Mouse (Mus musculus) liver, embryonic 12.5 days (tissue): ENCODE data around the gene Cd274. TPM values are rescaled to one million over a fixed set of nuclear protein-coding genes. Genes with fewer than 3 reads are reported as not detected.

Experiments
- ATAC-seq: fragments of 200-750 bp; cut with Nextera tagmentation; 2 replicates; pipeline ENCODE4 v1.8.0; 2017; ENCODE audit warnings: moderate number of reproducible peaks, mild to moderate bottlenecking, moderate library complexity
- H3K27ac ChIP-seq: fragments of 300-500 bp; sonication (generic); 2 replicates; pipeline ENCODE4 v1.5.1; 2016; ENCODE audit warnings: mild to moderate bottlenecking
- H3K27me3 ChIP-seq: fragments of 300-500 bp; sonication (generic); replicated peaks from 2 replicates; pipeline ENCODE4 v1.6.1; 2016; ENCODE audit warnings: mild to moderate bottlenecking, moderate library complexity
- H3K36me3 ChIP-seq: fragments of 300-500 bp; sonication (generic); 2 replicates; pipeline ENCODE4 v1.6.1; 2016; ENCODE audit warnings: mild to moderate bottlenecking, moderate library complexity
- H3K4me1 ChIP-seq: fragments of 300-500 bp; sonication (generic); 2 replicates; pipeline ENCODE4 v1.6.1; 2016
- H3K4me2 ChIP-seq: fragments of 300-500 bp; sonication (generic); 2 replicates; pipeline ENCODE4 v1.6.1; 2016; ENCODE audit warnings: mild to moderate bottlenecking, moderate library complexity
- H3K4me3 ChIP-seq: fragments of 300-500 bp; sonication (generic); 2 replicates; pipeline ENCODE4 v1.5.1; 2016; ENCODE audit warnings: mild to moderate bottlenecking, moderate library complexity
- H3K9ac ChIP-seq: fragments of 300-500 bp; sonication (generic); 2 replicates; pipeline ENCODE4 v1.6.1; 2016; ENCODE audit warnings: mild to moderate bottlenecking, moderate library complexity
- H3K9me3 ChIP-seq: fragments of 300-500 bp; sonication (generic); replicated peaks from 2 replicates; pipeline ENCODE4 v1.6.1; 2016; ENCODE audit warnings: mild to moderate bottlenecking, moderate library complexity
- WGBS: fragments of 180-500 bp; shearing (Covaris S2); methylation state at CpG from one replicate; pipeline ENCODE4 v1.1.7; 2016; ENCODE audit not compliant: insufficient replicate concordance; 5-methylcytosine and 5-hydroxymethylcytosine counted together
- polyA plus RNA-seq: library from polyadenylated mRNA; unstranded; fragments of >200 nt; fragmentation: Nextera tagmentation; extraction: Ambion mirVana; gene quantifications from 2 replicates; pipeline ENCODE4 v1.2.1, GENCODE M21; 2016

Cd274 gene
- 0.35 and 0.69 TPM in 2 replicates for polyA plus RNA-seq

DNA sequence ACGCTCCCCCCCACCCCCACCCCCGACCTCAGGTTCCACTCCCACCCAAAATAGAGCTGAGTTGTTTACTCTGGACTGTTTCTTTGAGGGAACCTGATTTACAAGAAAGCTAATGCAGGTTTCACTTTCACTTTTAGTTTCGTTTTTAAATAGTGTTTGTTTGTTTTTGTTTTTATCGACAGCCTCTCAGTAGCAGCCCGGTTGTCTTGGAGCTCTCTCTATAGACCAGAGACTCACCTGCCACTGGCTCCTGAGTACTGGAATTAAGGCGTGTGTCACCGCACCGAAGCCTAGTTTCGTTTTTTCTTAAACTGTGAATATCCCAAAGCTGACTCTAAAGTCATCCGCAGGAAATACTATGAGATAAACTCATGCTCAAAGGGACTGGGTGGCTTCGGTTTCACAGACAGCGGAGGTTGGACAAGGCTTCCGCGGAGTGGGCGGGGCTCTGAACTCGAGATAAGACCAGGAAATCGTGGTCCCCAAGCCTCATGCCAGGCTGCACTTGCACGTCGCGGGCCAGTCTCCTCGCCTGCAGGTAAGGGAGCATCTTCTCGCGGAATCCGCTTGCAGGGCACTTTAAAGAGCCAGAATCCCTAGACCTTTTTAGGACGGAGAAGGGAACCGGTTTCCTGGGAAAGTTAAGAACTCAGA is at the start of gene Cd274, which contains the start of gene Plgrkt:
TSS of gene Cd274 (plus strand) at position 487 of the 654 bp plus-strand sequence.
TSS of gene Plgrkt (minus strand) at position 422 of the 654 bp plus-strand sequence.
- peak within 1 kb of the TSS; percentile 81 for H3K27ac ChIP-seq
- H3K9me3 ChIP-seq = no peaks in the 10 kb centered on the region
- no peaks in the 10 kb centered on the region for H3K36me3 ChIP-seq
- H3K4me3 ChIP-seq = peak within 1 kb of the TSS; percentile 70
- WGBS = 2% methylated on average over 26 of the region's 26 CpGs
- H3K4me1 ChIP-seq = peaks cover 50% of the 10 kb centered on the region
- H3K27me3 ChIP-seq = no peaks in the 10 kb centered on the region
- peak within 1 kb of the TSS; percentile 74 for H3K9ac ChIP-seq
- H3K4me2 ChIP-seq = peak within 1 kb of the TSS; percentile 95
- peak; percentile 92 for ATAC-seq

DNA sequence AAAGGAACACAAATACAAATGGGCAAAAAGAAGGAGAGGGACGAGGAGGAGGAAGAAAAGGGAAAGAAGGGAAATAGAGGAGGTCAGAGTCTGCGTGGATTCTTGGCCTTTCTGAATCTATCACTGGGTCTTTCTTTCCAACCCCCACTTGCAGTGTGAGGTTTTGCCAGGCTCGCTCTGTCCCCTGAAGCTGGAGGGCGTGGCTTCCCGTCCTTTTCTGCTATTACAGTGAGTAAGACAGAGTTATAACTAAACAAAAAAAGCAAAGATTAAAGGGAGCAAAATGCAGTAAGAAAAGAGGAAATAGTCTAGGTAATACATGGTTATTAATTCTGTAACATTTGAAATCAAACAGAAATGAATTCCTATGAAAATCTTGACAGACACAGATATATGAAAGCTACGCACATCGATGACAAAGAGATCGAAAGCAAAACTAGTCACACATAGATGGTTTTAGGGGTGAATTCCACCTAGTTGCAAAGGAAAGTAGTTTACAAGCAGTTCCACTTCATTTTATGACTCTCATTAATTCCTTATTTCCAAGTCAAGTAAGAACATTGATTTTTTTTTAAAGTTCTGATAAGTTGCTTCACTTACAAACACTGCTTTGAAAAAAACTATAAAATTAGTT is 43.7 kb upstream of the Cd274 start:
- Histone ChIP-seq H3K9ac (no peak overlapping the region), H3K4me2 (no peak overlapping the region), H3K27ac (no peak overlapping the region), H3K9me3 (no peaks in the 10 kb centered on the region), H3K27me3 (peaks cover 9% of the 10 kb centered on the region), H3K36me3 (no peaks in the 10 kb centered on the region), H3K4me1 (peaks cover 19% of the 10 kb centered on the region), H3K4me3 (no peak overlapping the region)
- 57% methylated on average over 8 of the region's 8 CpGs for WGBS
- ATAC-seq = no peak

DNA sequence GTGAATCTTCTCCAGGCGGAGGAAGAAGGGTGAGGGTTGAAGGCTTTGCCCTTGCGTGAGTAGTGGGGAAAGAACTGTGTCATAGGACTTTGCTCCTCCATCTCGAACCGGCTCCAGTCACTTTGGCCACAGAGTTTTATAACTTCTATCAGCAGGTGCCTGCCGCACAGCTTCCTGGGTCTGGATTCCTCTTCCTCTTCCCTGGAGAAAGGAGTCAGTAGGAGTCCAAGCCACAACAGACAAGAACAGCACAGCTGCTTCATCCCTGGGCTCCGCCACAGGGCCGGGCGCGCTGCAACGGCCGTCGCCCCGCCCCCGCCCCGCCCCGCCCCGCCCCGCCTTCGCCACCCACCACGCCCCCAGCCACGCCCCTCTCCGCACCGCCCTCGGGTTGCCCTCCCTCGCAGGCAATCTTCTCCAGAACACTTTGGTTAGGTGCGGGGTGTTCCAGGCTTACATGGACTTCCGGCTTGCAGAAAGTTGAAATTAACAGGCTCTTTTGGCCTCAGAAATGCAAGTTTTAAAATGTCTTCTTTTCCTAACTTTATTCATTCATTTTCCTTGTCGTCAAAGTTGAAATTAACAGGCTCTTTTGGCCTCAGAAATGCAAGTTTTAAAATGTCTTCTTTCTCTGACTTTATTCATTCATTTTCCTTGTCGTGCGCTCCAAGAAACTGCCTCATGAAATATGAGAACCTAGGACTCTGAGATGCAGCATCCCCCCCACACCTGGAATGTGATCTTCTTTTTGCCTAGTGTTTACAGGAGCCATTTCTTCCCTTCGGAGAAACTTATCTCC is 42.0 kb upstream of the Cd274 start, which contains the start of gene Insl6:
TSS of gene Insl6 (minus strand) at position 304 of the 799 bp plus-strand sequence.
- Histone ChIP-seq H3K4me1 (peaks cover 19% of the 10 kb centered on the region), H3K36me3 (no peaks in the 10 kb centered on the region), H3K27me3 (peaks cover 9% of the 10 kb centered on the region), H3K4me3 (peak within 1 kb of the TSS; percentile 43), H3K4me2 (peak within 1 kb of the TSS; percentile 70), H3K9me3 (no peaks in the 10 kb centered on the region), H3K9ac (peak within 1 kb of the TSS; percentile 45), H3K27ac (no peak within 1 kb of the TSS; the same call in 1 of the 2 replicates)
- peak; percentile 97 for ATAC-seq
- WGBS = 3% methylated on average over 31 of the region's 31 CpGs

DNA sequence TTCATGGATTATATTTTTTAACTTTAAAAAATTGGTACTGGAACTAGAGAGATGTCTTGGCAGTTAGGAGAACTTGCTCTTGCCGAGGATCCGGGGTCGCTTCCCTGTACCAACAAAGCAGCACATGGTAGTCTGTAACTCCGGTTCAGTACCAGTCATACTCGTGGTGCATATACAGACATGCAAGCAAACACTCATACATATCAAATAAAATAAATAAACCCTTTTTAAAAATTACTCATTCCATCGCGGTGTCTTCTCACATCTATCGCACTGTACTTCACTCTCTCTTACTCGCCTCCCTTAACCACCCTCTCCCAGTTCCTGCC is 41.4 kb upstream of the Cd274 start:
- H3K9ac ChIP-seq = peak overlapping the region; percentile 32
- WGBS = 57% methylated on average over 9 of the region's 9 CpGs

DNA sequence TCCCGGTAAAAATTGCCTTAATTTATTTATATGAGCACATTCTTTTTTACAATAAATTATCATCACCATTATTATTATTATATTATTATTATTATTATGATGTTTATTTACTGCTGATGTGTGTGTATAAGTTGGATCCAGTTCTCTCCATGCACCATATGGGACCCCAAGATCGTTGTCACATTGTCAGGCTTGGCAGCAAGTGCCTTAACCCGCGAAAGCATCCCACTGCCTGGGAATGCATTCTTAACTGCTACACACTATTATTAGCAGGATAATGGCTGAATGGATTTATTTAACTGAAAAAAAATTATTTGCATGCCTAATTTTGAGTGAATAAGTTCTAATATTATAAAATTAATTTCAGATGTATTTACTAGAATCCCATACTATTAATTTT is 40.9 kb upstream of the Cd274 start:
- no peak overlapping the region for H3K4me3 ChIP-seq
- H3K4me2 ChIP-seq = no peak overlapping the region
- H3K36me3 ChIP-seq = no peaks in the 10 kb centered on the region
- WGBS = 81% methylated on average over 4 of the region's 4 CpGs
- ATAC-seq = no peak
- H3K9ac ChIP-seq = no peak overlapping the region
- H3K4me1 ChIP-seq = peaks cover 19% of the 10 kb centered on the region
- peaks cover 9% of the 10 kb centered on the region for H3K27me3 ChIP-seq
- H3K27ac ChIP-seq = no peak overlapping the region
- no peaks in the 10 kb centered on the region for H3K9me3 ChIP-seq

More for the DNA sequence above, 41.4 kb upstream of the Cd274 start:
- Histone ChIP-seq H3K27me3 (peaks cover 9% of the 10 kb centered on the region), H3K4me1 (peaks cover 19% of the 10 kb centered on the region), H3K27ac (no peak overlapping the region; the same call in 1 of the 2 replicates), H3K4me2 (peak overlapping the region; percentile 70), H3K9me3 (no peaks in the 10 kb centered on the region), H3K36me3 (no peaks in the 10 kb centered on the region), H3K4me3 (peak overlapping the region; percentile 43)
- no peak for ATAC-seq

DNA sequence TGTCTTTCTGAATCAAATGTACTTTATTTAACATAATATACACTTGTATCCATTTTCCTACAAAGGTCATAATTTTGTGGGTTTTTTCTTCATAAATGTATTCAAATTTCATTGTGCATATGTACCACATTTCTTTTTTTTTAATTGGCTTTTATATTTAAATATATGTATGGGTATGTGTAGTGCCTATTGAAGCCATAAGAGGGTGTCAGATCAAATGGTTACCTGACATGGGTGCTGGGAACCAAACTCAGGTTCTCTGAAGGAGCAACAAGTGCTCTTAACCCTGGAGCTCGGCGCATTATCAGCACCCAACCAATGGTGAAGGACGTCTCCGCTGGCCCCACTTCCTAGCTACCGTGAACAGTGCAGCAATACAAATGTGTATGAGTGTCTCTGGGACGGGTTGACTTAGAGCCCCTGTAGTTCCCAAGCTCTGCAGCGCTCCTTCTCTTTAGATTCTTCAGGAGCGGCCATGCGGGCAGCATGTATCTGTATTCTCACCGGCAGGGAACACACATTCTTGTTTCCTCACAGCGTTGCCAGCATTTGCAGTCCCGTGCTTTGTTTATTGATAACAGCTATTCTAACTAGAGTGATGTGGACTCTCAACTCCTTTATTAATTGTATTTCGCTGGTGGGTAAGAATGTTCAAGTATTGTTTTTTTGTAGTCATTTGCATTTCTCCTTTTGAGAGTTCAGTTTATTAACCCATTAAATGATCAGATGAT is 40.3 kb upstream of the Cd274 start:
- Histone ChIP-seq H3K36me3 (no peaks in the 10 kb centered on the region), H3K4me1 (peaks cover 19% of the 10 kb centered on the region), H3K9me3 (no peaks in the 10 kb centered on the region), H3K4me3 (no peak overlapping the region), H3K4me2 (no peak overlapping the region), H3K27me3 (peaks cover 13% of the 10 kb centered on the region), H3K27ac (no peak overlapping the region), H3K9ac (no peak overlapping the region)
- ATAC-seq = no peak
- 73% methylated on average over 13 of the region's 13 CpGs for WGBS

DNA sequence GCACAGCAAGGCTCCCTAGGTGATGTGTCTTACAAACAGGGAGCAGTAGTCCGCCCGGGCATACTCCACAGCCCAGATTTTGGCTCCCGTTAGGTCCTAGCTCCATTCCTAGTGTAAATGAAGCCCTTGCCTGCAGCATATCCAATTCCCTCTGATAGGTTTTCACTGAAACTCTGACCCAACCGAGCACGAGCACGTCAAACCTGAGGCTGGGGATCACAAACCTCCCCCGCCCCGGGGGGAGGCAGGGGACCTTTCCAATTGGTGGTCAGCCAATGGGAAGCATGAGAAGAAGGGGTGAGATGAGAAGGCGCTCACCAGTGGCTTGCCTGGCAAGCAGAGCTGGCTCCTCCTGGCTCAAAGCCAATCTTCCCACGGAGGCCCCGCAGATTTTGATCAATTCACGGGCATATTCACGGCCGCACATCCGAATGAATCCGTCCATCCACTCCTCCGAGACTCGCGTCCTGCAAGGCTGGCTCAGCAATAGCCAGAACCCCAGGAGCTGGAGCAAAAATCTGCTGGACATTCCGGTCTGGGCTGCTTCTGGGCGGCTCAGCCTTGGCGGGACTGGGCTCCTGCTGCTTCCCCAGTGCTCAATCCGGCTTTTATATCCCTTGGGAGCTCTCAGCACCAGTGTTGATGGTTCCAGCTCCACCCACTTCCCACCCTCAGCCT is 33.0 kb upstream of the Cd274 start, which contains the start of gene Rln1:
TSS of gene Rln1 (minus strand) at position 603 of the 678 bp plus-strand sequence.
- peak within 1 kb of the TSS; percentile 30 for H3K4me3 ChIP-seq
- no peaks in the 10 kb centered on the region for H3K9me3 ChIP-seq
- no peaks in the 10 kb centered on the region for H3K4me1 ChIP-seq
- H3K9ac ChIP-seq = peak within 1 kb of the TSS; percentile 30; the same call in 1 of the 2 replicates
- ATAC-seq = no peak
- H3K27me3 ChIP-seq = peaks cover 36% of the 10 kb centered on the region
- H3K36me3 ChIP-seq = no peaks in the 10 kb centered on the region
- H3K27ac ChIP-seq = no peak within 1 kb of the TSS
- H3K4me2 ChIP-seq = peak within 1 kb of the TSS; percentile 58
- WGBS = 8% methylated on average over 23 of the region's 23 CpGs

DNA sequence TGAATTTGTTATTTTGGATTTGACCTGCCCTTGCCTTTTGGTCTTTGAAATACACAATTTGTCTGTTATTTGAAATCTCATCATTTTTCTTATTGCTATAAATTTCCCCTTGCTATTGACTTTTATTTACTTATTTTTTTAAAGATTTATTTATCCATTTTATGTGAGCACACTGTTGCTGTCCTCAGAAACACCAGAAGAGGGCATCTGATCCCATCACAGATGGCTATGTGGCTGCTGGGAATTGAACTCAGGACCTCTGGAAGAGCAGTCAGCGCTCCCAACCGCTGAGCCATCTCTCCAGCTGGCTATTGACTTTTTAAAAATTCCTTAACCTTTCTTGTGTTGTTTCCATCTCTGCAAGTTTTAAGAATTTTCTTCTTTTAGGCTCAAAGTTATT is 30.6 kb upstream of the Cd274 start:
- peaks cover 47% of the 10 kb centered on the region for H3K27me3 ChIP-seq
- no peak overlapping the region for H3K4me3 ChIP-seq
- H3K27ac ChIP-seq = no peak overlapping the region
- H3K4me2 ChIP-seq = no peak overlapping the region
- 68% methylated on average over 2 of the region's 2 CpGs for WGBS
- no peaks in the 10 kb centered on the region for H3K36me3 ChIP-seq
- H3K9ac ChIP-seq = no peak overlapping the region
- no peaks in the 10 kb centered on the region for H3K4me1 ChIP-seq
- ATAC-seq = no peak
- H3K9me3 ChIP-seq = no peaks in the 10 kb centered on the region

DNA sequence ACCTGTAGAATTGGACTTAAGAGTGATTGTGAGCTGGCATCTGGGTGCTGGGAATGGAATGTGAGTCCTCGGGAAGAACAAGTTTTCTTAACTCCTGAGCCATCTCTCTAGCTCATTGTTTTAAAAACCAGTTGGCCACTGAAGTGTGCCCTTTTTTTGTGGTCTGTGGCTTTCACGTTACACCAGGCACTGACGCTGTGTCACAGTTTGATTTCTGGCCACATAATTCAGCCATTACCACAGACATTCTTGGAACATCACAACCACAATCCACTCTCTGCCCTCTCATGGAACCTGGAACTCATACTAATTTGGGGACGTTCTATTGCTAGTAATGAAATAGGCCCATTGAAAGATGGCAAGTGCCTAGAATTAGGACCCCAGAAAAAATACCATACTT is 26.2 kb upstream of the Cd274 start:
- Histone ChIP-seq H3K27me3 (0 out of 2 replicates have a peak, but pooled peaks cover 12% of the 10 kb centered on the region), H3K36me3 (no peaks in the 10 kb centered on the region), H3K4me1 (peaks cover 4% of the 10 kb centered on the region; the same call in 1 of the 2 replicates), H3K4me3 (no peak overlapping the region), H3K9ac (no peak overlapping the region), H3K9me3 (no peaks in the 10 kb centered on the region), H3K27ac (no peak overlapping the region), H3K4me2 (no peak overlapping the region)
- 46% methylated on average over 4 of the region's 4 CpGs for WGBS
- no peak for ATAC-seq

DNA sequence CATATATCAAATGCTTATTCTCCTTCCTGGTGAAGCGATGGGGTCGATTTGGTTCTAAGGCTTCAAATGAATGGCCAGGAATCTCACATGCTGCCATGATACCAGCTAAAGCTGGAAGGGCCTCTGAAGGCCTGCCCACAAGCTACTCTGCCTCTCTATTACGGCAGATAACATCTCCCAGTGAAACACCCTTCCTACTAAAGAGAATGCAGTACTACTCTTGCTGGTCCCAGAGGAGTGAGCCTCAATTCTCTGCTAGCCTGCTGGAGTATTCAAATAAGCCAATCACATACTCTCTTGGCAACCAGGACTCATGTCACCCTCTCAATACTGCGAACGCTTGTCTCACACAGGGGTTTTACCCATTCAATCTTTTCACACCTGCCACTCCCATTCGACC is 25.0 kb upstream of the Cd274 start:
- Histone ChIP-seq H3K27ac (no peak overlapping the region), H3K27me3 (0 out of 2 replicates have a peak, but pooled peaks cover 12% of the 10 kb centered on the region), H3K4me2 (no peak overlapping the region), H3K4me1 (peaks cover 4% of the 10 kb centered on the region; the same call in 1 of the 2 replicates), H3K9me3 (no peaks in the 10 kb centered on the region), H3K9ac (no peak overlapping the region), H3K4me3 (no peak overlapping the region), H3K36me3 (no peaks in the 10 kb centered on the region)
- ATAC-seq = no peak
- 64% methylated on average over 6 of the region's 6 CpGs for WGBS

DNA sequence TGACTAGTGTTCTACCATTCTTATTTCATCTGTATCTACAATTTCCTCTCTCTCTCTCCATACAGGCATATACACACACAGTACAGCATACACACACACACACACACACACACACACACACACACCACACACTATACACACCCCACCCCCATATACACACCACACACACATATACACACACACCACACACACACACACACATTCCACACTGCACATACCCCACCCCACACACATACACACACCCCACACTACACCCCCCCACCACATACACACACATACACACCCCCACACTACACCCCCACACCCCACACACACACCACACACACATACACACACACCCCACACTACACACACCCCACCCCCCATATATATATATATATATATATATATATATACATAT is 22.4 kb upstream of the Cd274 start:
- H3K4me1 ChIP-seq = peaks cover 4% of the 10 kb centered on the region; the same call in 1 of the 2 replicates
- H3K27me3 ChIP-seq = 0 out of 2 replicates have a peak, but pooled peaks cover 5% of the 10 kb centered on the region
- H3K4me3 ChIP-seq = no peak overlapping the region
- no peak overlapping the region for H3K9ac ChIP-seq
- H3K9me3 ChIP-seq = no peaks in the 10 kb centered on the region
- peaks cover 2% of the 10 kb centered on the region; the same call in 1 of the 2 replicates for H3K36me3 ChIP-seq
- no peak overlapping the region for H3K4me2 ChIP-seq
- no peak overlapping the region for H3K27ac ChIP-seq
- no peak for ATAC-seq
